Mouse (Mus musculus): ENCODE measurements around the gene Ankrd61. TPM values are rescaled to one million over a fixed set of nuclear protein-coding genes. Genes with fewer than 3 reads are reported as not detected.

Ankrd61 gene
- total and polyA plus RNA-seq, 3 experiments, result 0.19 to 0.64 TPM; not detected in 1

- TF ChIP-seq ZC3H11A (IDR thresholded peaks at IDR 0.05; ENCODE audit: low read depth, low read length), result no peak
- TF ChIP-seq MAFK (IDR thresholded peaks at IDR 0.05; ENCODE audit: borderline replicate concordance, low read depth, low read length), result no peak
Observed at GRCm38 (mm10) chr5:143874571-143874970, 22.9 kb downstream of the Ankrd61 start (continued).

GRCm38 (mm10) chr5:143871547-143872169 is 25.8 kb downstream of the Ankrd61 start:
- DNase-seq (ENCODE audit: low read depth, low spot score), result no peak
- Histone ChIP-seq H3K4me3 (ENCODE audit: control insufficient read depth in 1 of 2, insufficient read depth in 1 of 2, low read depth in 2 of 2, low read length in 2 of 2) (no peak overlapping the region), H3K9ac (ENCODE audit: control insufficient read depth, low read depth, low read length, poor library complexity, severe bottlenecking) (no peak overlapping the region), H3K9me3 (replicated peaks; ENCODE audit: insufficient read depth, low read length) (no peaks in the 10 kb centered on the region), H3K27me3 (ENCODE audit: control insufficient read depth in 1 of 2, insufficient read depth in 2 of 2, low read length in 2 of 2) (no peaks in the 10 kb centered on the region), H3K27ac (ENCODE audit: control insufficient read depth, low read depth, low read length) (no peak overlapping the region), H3K79me2 (ENCODE audit: control insufficient read depth, insufficient read depth, low read length, poor library complexity) (no peaks in the 10 kb centered on the region; the same call in 1 of the 2 replicates), H3K36me3 (ENCODE audit: control insufficient read depth in 1 of 2, insufficient read depth in 2 of 2, low read length in 2 of 2) (peaks cover 0 to 10% of the 10 kb centered on the region in 2 experiments; a peak in 1 of 4 replicates), H3K4me1 (ENCODE audit: control insufficient read depth in 1 of 2, insufficient read depth in 2 of 2, low read length in 2 of 2) (no peaks in the 10 kb centered on the region)
- TF ChIP-seq SIN3A (IDR thresholded peaks at IDR 0.05; ENCODE audit: low read length) (no peak), TCF12 (IDR thresholded peaks at IDR 0.05; ENCODE audit: low read depth, low read length) (no peak), E2F4 (IDR thresholded peaks at IDR 0.05; ENCODE audit: borderline replicate concordance, low read depth, low read length) (no peak), USF2 (IDR thresholded peaks at IDR 0.05; ENCODE audit: borderline replicate concordance in 1 of 2, insufficient read depth in 1 of 2, low read depth in 1 of 2, low read length in 2 of 2) (no peak), ZC3H11A (IDR thresholded peaks at IDR 0.05; ENCODE audit: low read depth, low read length) (no peak), ETS1 (IDR thresholded peaks at IDR 0.05; ENCODE audit: low read depth, low read length) (no peak), ZNF384 (IDR thresholded peaks at IDR 0.05; ENCODE audit: low read depth, low read length) (no peak), RAD21 (IDR thresholded peaks at IDR 0.05; ENCODE audit: low read depth, low read length) (no peak), CTCF (IDR thresholded peaks at IDR 0.05 in 2 of 3, conservative IDR thresholded peaks at IDR 0.05 in 1 of 3; ENCODE audit: control insufficient read depth in 1 of 3, insufficient read depth in 1 of 3, low read depth in 2 of 3, low read length in 3 of 3, poor library complexity in 1 of 3, severe bottlenecking in 1 of 3) (no peak)

Other genes starting within 250 kb of the Ankrd61 start
- gene Usp42, start 165.4 kb downstream of the Ankrd61 start, total RNA-seq (2012; rRNA removed), result 7.8 and 8.1 TPM in 2 replicates
- gene Usp42, start 165.4 kb downstream of the Ankrd61 start, polyA plus RNA-seq (2012; ENCODE audit: insufficient read depth in 1 of 2, insufficient read length in 2 of 2, low read depth in 1 of 2, low replicate concordance in 2 of 2, missing spikeins in 1 of 2), result 10 to 100 TPM in 1 of 2 experiments, not detected in 1; 18.6 TPM
- gene Eif2ak1, start 79.9 kb downstream of the Ankrd61 start, total RNA-seq (2012; rRNA removed), result 13.9 and 14.8 TPM in 2 replicates
- gene Eif2ak1, start 79.9 kb downstream of the Ankrd61 start, polyA plus RNA-seq (2012; ENCODE audit: insufficient read depth in 1 of 2, insufficient read length in 2 of 2, low read depth in 1 of 2, low replicate concordance in 2 of 2, missing spikeins in 1 of 2), result 10 to 100 TPM; 26.7 to 33.5 TPM
- 113 and 134 TPM in 2 replicates for gene Aimp2, start 12.2 kb upstream of the Ankrd61 start, total RNA-seq (2012; rRNA removed)
- gene Aimp2, start 12.2 kb upstream of the Ankrd61 start, polyA plus RNA-seq (2012; ENCODE audit: insufficient read depth in 1 of 2, insufficient read length in 2 of 2, low read depth in 1 of 2, low replicate concordance in 2 of 2, missing spikeins in 1 of 2), result 100 to 1,000 TPM in 1 of 2 experiments, not detected in 1; 142 TPM
- 16.5 and 17.7 TPM in 2 replicates for gene Pms2, start 12.3 kb upstream of the Ankrd61 start, total RNA-seq (2012; rRNA removed)
- gene Pms2, start 12.3 kb upstream of the Ankrd61 start, polyA plus RNA-seq (2012; ENCODE audit: insufficient read depth in 1 of 2, insufficient read length in 2 of 2, low read depth in 1 of 2, low replicate concordance in 2 of 2, missing spikeins in 1 of 2), result 10 to 100 TPM in 1 of 2 experiments, not detected in 1; 17.3 TPM
- gene Gm42421, start 30.5 kb upstream of the Ankrd61 start, total RNA-seq (2012; rRNA removed), result 0.39 TPM in 1 of 2 replicates, not detected in the other
- under 1 TPM in 1 of 2 experiments, not detected in 1; 0.84 TPM for gene Gm42421, start 30.5 kb upstream of the Ankrd61 start, polyA plus RNA-seq (2012; ENCODE audit: insufficient read depth in 1 of 2, insufficient read length in 2 of 2, low read depth in 1 of 2, low replicate concordance in 2 of 2, missing spikeins in 1 of 2)
- gene Rsph10b, start 35.4 kb upstream of the Ankrd61 start, total RNA-seq (2012; rRNA removed), result 0.04 TPM in 1 of 2 replicates, not detected in the other
- under 1 TPM in 1 of 2 experiments, not detected in 1; 0.17 TPM for gene Rsph10b, start 35.4 kb upstream of the Ankrd61 start, polyA plus RNA-seq (2012; ENCODE audit: insufficient read depth in 1 of 2, insufficient read length in 2 of 2, low read depth in 1 of 2, low replicate concordance in 2 of 2, missing spikeins in 1 of 2)
- gene Ccz1, start 117.2 kb upstream of the Ankrd61 start, total RNA-seq (2012; rRNA removed), result 56.0 and 61.7 TPM in 2 replicates
- 100 to 1,000 TPM in 1 of 2 experiments, 10 to 100 TPM in 1; 58.0 to 166 TPM for gene Ccz1, start 117.2 kb upstream of the Ankrd61 start, polyA plus RNA-seq (2012; ENCODE audit: insufficient read depth in 1 of 2, insufficient read length in 2 of 2, low read depth in 1 of 2, low replicate concordance in 2 of 2, missing spikeins in 1 of 2)
- gene Ocm, start 129.0 kb upstream of the Ankrd61 start, total RNA-seq (2012; rRNA removed), result not detected in 2 replicates
- not detected for gene Ocm, start 129.0 kb upstream of the Ankrd61 start, polyA plus RNA-seq (2012; ENCODE audit: insufficient read depth in 1 of 2, insufficient read length in 2 of 2, low read depth in 1 of 2, low replicate concordance in 2 of 2, missing spikeins in 1 of 2)
- gene Lmtk2, start 202.8 kb upstream of the Ankrd61 start, total RNA-seq (2012; rRNA removed), result 14.2 and 14.8 TPM in 2 replicates
- 10 to 100 TPM in 1 of 2 experiments, not detected in 1; 12.6 TPM for gene Lmtk2, start 202.8 kb upstream of the Ankrd61 start, polyA plus RNA-seq (2012; ENCODE audit: insufficient read depth in 1 of 2, insufficient read length in 2 of 2, low read depth in 1 of 2, low replicate concordance in 2 of 2, missing spikeins in 1 of 2)

Data from MEL (cell line).